Mouse (Mus musculus) bone marrow macrophage, adult 2 months (primary cell): ENCODE data around the gene Tmem87b.

Experiments used
- CTCF ChIP-seq: IDR thresholded peaks from 2 replicates; pipeline ENCODE4 v1.5.1; 2012; ENCODE audit warnings: low read depth, mild to moderate bottlenecking, low read length, moderate library complexity
- POLR2A ChIP-seq: IDR thresholded peaks from 2 replicates; pipeline ENCODE4 v1.6.1; 2012; ENCODE audit warnings: mild to moderate bottlenecking, low read depth, low read length, borderline replicate concordance

DNA sequence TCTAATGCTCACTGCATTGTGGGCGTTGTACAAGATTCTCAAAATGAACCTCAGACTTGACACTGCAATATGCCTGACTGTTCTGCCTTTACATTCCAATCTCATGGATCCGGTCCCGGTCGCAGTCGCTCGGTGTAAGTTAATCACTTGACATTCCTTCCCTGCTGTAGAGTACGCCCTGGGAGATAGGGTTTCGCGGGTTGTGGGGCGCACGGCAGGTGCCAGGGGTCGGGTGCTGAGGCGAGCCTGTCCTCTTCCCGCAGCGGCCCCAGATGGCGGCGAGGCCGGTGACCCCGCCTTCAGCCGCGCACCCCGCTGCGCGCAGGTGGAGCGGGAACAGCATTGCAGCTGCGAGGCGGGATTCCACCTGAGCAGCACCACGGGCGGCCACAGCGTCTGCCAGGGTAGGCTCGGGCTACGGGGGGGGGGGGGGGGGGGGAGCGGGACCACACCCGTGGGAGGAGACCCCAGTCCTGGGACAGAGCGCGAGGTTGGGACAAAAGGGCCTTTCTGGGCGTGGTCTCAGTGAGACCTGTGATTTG lies 74.3 kb downstream of the Tmem87b start:
- TF ChIP-seq CTCF (no peak), POLR2A (no peak)
